Mouse (Mus musculus) bone marrow, adult 2 months (tissue): ENCODE results near the gene Plcb4.

Experiments
- CTCF ChIP-seq: fragments of 200-500 bp; IDR thresholded peaks from 2 replicates; pipeline ENCODE4 v1.5.1; 2011; ENCODE audit warnings: low read length, control low read depth; ENCODE audit not compliant: control insufficient read depth, insufficient read depth
- POLR2A ChIP-seq: fragments of 200-500 bp; IDR thresholded peaks from 2 replicates; pipeline ENCODE4 v1.6.1; 2011; ENCODE audit warnings: low read depth, mild to moderate bottlenecking, control low read depth, low read length, borderline replicate concordance; ENCODE audit not compliant: control insufficient read depth

GRCm38 (mm10) chr2:135843721-135844120 is 184.9 kb downstream of the Plcb4 start:
- TF ChIP-seq POLR2A (no peak), CTCF (no peak)
